Mouse (Mus musculus) CD4-positive helper T cell, adult 2 months (primary cell): Measurements from ENCODE around the gene Gpsm2.
"Not testable (repeated sequence)": the region's sequence is repeated elsewhere in the genome, so short reads cannot be mapped to it uniquely, and the experiment has no call there.

Experiments
- DNase-seq: peaks from one replicate; pipeline ENCODE4 v3.0.0-alpha.2; 2012; ENCODE audit warnings: low read depth, missing footprints, low spot score

The Gpsm2 gene

GRCm38 (mm10) chr3:108655486-108655885 is 66.6 kb downstream of the Gpsm2 start:
- DNase-seq = no peak

- peak; percentile 22 for DNase-seq
Observed at GRCm38 (mm10) chr3:108654566-108654965, 67.5 kb downstream of the Gpsm2 start.

- peak; percentile 97 for DNase-seq
Observed at GRCm38 (mm10) chr3:108653710-108654379, 68.3 kb downstream of the Gpsm2 start, which contains the start of gene Clcc1. Clcc1 (plus strand) TSS chr3:108653913.

GRCm38 (mm10) chr3:108652866-108653642 is 69.1 kb downstream of the Gpsm2 start:
- peak; percentile 63 for DNase-seq

- DNase-seq = not testable (repeated sequence)
Observed at GRCm38 (mm10) chr3:108647681-108648080, 74.4 kb downstream of the Gpsm2 start.

- DNase-seq = no peak
Observed at GRCm38 (mm10) chr3:108646036-108646435, 76.1 kb downstream of the Gpsm2 start.

GRCm38 (mm10) chr3:108644856-108645255 is 77.3 kb downstream of the Gpsm2 start:
- DNase-seq = no peak

- no peak for DNase-seq
Observed at GRCm38 (mm10) chr3:108640998-108641397, 81.1 kb downstream of the Gpsm2 start.

GRCm38 (mm10) chr3:108639412-108639811 is 82.7 kb downstream of the Gpsm2 start:
- DNase-seq = peak; percentile 26

- DNase-seq = no peak
Observed at GRCm38 (mm10) chr3:108634761-108635160, 87.3 kb downstream of the Gpsm2 start.
